Mouse (Mus musculus): ENCODE measurements around the gene Rpl37.

Rpl37 gene

DNA sequence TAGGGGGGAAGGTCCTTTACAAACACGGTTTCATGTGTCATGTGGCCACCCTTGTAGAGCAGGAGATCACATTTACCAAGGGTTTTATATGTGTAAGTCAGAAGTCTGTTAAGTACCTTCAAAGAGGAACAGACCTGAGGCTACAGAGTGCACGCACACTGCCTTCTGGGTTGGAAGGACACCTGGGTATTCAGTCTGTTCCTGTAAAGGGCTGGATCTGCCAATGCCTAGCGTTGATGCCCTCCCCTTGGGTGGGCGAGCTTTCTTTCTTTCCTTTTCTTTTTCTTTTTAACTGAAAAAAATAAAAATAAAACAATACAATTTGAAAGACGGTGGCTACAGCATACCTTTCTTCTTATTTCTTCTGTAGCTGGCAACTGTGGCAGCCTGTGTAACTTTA lies 38.6 kb downstream of the Rpl37 start:
- DNase-seq: no peak

DNA sequence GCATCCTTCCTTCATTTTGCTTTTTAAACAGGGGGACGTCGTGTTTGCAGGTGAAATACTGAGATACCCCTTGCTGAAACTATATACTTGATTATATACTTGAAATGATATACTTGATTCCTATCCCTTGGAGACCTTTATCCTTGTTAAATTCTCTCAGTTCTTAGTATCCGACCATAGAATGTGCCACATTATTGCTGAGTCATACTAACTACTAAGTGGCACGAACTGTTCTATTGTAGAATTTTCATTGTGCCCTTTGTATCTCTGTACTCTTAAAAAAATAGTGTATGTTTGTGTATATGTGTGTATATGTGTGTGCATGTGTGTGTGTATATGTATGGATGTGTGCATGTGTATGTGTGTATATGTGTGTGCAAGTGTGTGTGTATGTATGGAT lies 39.9 kb downstream of the Rpl37 start:
- no peak for DNase-seq

GRCm38 (mm10) chr15:5157386-5157785 lies 40.9 kb downstream of the Rpl37 start:
- DNase-seq: no peak

- DNase-seq: no peak
Observed at GRCm38 (mm10) chr15:5158827-5159226, 42.4 kb downstream of the Rpl37 start.

DNA sequence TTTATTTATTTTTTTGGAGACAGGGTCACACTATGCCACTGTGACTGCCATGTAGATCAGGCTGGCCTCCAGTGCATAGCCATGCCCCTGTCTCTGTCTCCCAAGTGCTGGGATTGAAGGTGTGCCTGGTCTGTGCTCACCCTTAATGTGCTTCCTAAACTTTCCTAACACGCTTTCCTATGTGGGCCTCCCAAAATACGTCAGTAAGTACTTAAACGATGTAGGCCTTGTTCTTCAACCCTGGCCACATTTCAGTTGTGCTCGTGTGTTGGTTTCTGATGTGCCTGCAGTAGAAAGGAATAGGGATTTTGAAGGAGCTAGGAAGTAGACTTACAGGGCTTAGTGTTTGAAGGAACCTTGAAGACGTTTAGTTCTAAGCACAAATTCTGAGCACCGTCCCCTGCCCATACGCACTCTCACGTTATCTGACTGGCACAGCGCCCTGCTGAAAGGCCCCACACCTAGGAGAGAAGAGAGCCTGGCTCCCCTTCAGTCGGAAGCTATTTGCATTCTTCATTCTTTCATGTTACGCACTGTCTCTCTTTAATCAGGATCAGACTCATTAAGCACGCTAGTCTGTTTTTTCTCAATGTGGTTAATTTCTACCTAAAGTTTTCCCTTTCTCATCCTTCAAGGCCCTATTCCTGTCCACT lies 48.8 kb downstream of the Rpl37 start:
- no peak for DNase-seq

All from kidney, postnatal 14 days (tissue).